Mouse (Mus musculus) erythroblast, embryonic 14.5 days (primary cell): ENCODE measurements around the gene Vps50.

ENCODE experiments used
- GATA1 ChIP-seq: IDR thresholded peaks from 2 replicates; pipeline ENCODE4 v1.6.1; 2012; ENCODE audit warnings: low read length, inconsistent platforms, mixed read lengths
- TAL1 ChIP-seq: IDR thresholded peaks from 3 replicates; pipeline ENCODE4 v1.6.1; 2012; ENCODE audit warnings: low read length, inconsistent platforms, mixed read lengths

- TF ChIP-seq TAL1 = no peak
- no peak for TF ChIP-seq GATA1
Observed at GRCm38 (mm10) chr6:3511116-3511515, 12.9 kb downstream of the Vps50 start.
